Mouse (Mus musculus) bone marrow macrophage, adult 2 months (primary cell): Measurements from ENCODE around the gene Anapc13. TPM values are rescaled to one million over a fixed set of nuclear protein-coding genes. Genes with fewer than 3 reads are reported as not detected.

Source experiments
- H3K27ac ChIP-seq: 2 replicates; pipeline ENCODE4 v1.5.1; 2012; ENCODE audit warnings: low read depth, low read length; ENCODE audit not compliant: insufficient read depth
- H3K4me1 ChIP-seq: 2 replicates; pipeline ENCODE4 v1.6.1; 2012; ENCODE audit warnings: low read length; ENCODE audit not compliant: control insufficient read depth, insufficient read depth
- H3K4me3 ChIP-seq: 2 replicates; pipeline ENCODE4 v1.5.1; 2012; ENCODE audit warnings: mild to moderate bottlenecking, low read length, moderate library complexity; ENCODE audit not compliant: insufficient read depth
- CTCF ChIP-seq: IDR thresholded peaks from 2 replicates; pipeline ENCODE4 v1.5.1; 2012; ENCODE audit warnings: low read depth, mild to moderate bottlenecking, low read length, moderate library complexity
- POLR2A ChIP-seq: IDR thresholded peaks from 2 replicates; pipeline ENCODE4 v1.6.1; 2012; ENCODE audit warnings: mild to moderate bottlenecking, low read depth, low read length, borderline replicate concordance
- polyA plus RNA-seq: library from polyadenylated mRNA; stranded (reverse); fragments of >200 nt; gene quantifications from 2 replicates; pipeline ENCODE4 v1.2.4, GENCODE M21; 2012; ENCODE audit not compliant: missing spikeins, insufficient read depth, insufficient read length

The Anapc13 gene
- polyA plus RNA-seq, 1 experiment: 99.3 TPM

DNA sequence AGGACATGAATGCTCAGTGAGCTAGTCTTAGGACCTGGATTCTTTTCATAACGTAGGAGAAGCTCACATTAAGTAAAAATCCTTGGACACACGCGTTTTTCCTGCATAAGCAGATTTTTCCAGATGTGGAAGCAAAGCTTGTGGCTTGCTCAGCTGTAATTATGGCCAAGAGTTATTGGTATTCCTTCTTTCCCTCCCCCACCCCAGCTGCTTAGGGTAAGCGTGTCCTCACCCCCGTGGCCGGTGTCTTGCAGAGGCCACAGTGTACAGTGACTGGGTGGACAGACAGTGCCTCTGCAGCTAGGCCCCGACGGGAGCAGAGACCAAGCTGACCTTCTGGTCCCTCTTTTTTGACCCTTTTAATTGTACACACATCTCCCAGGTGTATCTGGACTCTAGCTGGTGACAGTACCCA is 17.0 kb downstream of the Anapc13 start:
- Histone ChIP-seq H3K27ac (no peak overlapping the region), H3K4me3 (no peak overlapping the region), H3K4me1 (no peaks in the 10 kb centered on the region)
- TF ChIP-seq POLR2A (no peak), CTCF (no peak)

DNA sequence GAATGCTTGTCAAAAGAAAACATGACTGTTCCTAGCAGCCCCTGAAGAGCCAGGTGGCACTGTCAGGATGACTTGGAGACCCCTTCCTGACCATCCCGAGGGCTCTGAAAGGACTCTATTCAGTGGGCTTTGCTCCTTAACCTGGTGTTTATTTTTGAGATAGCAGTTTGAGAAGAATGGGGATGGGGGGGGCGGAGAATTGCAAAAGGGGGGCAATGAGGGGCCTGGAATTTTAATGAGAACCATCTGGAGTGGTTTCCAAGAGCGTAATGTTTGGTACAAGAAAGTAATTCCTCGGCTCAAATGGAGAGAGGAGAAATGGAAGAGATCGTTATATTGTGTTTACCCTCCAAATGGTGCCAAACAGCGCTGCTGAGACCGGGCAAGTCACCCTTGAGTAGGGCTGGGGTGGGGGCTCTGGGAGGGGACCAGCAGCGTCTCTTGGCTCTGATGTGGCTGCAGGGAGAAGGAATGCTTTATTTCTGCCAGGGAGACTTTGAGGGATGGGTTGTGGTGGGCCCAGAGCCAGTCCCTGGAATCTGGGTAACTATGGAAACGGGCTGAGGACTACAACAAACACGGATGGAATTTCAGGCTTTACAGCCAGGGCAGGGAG is 17.5 kb downstream of the Anapc13 start:
- TF ChIP-seq CTCF (no peak), POLR2A (no peak)
- no peaks in the 10 kb centered on the region for H3K4me1 ChIP-seq
- H3K4me3 ChIP-seq: no peak overlapping the region
- H3K27ac ChIP-seq: no peak overlapping the region

DNA sequence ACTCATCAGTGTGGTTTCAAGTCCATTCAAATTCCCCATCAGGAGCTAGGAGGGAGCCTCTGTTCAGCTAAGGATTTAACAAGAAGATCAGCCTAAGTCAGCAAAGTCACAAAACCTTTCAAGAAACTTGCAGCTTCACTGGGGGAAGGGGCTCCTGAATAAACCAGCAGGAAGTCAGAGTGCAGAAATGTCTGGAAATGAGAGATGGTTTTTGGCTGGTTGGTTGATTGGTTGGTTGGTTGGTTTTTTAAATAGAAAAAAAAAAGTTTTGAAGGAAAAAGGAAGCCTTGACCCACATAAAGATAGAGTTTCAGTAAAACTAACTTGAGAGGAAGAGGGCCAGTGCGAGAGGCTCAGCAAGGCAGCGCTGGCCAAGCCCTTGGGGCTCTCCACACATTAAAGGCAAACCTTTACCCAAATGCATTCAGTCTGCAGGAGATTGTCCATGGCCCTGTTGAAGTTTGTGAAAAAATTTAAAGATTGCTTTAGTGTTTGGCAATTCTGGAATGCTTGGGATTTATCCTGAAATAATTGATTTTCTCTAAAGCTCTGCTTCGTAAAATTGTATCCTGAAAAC is 19.1 kb downstream of the Anapc13 start:
- TF ChIP-seq POLR2A: no peak
- TF ChIP-seq CTCF: no peak
- H3K4me1 ChIP-seq: no peaks in the 10 kb centered on the region
- H3K4me3 ChIP-seq: no peak overlapping the region
- H3K27ac ChIP-seq: no peak overlapping the region

DNA sequence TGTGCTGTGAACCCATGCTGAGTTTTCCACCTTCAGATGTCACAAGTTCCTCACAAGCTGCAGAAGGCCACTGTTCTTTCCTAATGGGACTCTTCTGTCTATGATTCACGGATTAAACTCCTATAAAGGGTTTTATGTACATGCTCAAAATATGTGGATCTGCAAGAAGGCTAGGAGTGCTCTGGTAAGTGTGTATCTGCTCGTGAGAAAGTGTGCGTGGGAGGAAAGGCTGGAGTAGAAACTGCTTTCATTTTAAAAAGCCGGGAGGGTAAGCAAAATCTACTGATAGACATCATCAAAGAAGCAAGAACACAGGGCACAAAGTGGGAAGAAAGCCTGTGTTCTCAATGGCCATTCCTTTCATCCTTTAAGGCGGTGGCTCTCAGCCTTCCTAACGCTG is 20.9 kb downstream of the Anapc13 start:
- no peak overlapping the region for H3K27ac ChIP-seq
- H3K4me3 ChIP-seq: no peak overlapping the region
- H3K4me1 ChIP-seq: no peaks in the 10 kb centered on the region
- TF ChIP-seq POLR2A (no peak), CTCF (no peak)

DNA sequence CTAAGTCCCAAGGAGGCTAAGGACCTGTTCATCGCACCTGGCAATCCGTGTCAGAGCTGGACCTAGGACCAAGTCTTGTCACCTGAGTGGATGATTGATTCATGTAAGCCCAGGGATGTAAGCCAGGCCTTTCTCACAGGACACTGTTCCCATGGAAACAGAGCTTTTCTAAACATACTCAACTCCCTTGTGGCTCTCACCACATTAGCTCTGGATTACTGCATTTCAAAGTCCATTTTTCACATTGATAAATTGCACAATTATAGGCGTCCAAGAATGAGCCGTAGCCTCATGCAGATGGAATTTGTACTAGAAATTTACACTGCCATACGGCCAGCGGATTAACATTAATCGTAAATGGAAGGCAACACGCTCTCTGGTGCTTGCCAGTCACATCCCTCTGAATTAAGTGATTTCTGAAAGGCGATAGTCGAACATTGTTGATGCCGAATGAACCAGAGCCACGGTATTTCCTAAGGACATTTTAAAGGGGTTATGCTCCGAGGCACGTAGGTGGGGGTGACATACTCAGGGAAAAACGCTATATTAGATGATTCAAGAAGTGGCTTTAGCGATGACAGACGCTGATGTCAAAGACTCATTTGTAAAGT is 23.9 kb downstream of the Anapc13 start:
- no peak overlapping the region for H3K4me3 ChIP-seq
- no peak for TF ChIP-seq POLR2A
- no peak for TF ChIP-seq CTCF
- H3K27ac ChIP-seq: no peak overlapping the region

DNA sequence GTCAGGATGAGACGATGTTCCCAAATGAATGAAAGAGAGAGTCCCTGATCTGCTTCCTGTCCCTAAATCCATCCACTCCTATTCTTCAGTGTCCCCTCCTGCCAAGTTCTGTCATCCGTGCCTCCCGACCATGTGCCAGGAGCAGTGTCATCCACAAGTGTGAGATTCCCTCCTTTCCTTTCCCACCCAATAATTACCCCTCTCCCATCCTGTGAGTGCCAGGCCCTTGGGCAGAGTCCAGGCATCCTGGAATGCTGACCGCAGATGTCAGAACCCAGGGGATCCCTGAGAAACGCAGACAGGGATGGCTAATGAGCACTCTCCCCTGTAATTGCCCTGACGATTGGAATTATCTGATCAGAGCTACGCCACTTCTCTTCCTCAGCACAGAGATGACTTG is 24.5 kb downstream of the Anapc13 start:
- Histone ChIP-seq H3K4me1 (no peaks in the 10 kb centered on the region), H3K27ac (no peak overlapping the region), H3K4me3 (no peak overlapping the region)
- TF ChIP-seq POLR2A: no peak
- TF ChIP-seq CTCF: no peak

More for the DNA sequence above, 23.9 kb downstream of the Anapc13 start:
- H3K4me1 ChIP-seq: no peaks in the 10 kb centered on the region

DNA sequence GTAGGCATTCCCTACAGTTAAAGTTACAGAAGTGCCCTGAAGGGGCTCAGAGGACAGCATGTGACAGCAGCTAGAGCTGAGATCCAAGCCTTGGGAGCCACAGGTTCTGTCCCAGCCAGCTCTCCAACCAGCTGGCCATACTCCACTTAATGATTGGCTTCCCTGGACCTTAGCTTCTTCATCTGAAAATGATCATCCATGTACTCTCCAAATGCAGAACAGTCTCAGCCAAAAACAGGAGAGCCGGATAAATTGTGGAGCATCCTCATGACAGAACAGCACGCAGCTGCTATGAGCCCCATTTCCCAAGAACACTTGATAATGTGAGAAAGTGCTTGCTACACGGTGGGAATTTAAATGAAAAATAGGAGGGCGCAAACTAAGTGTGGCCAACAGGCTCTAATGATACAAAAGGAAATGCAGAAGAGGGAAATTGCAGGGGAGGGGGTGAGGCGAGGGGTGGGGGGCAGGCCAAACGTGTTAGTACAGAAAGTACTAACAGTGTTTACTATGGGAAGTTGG is 25.2 kb downstream of the Anapc13 start:
- TF ChIP-seq POLR2A (no peak), CTCF (no peak)
- no peaks in the 10 kb centered on the region for H3K4me1 ChIP-seq
- no peak overlapping the region for H3K27ac ChIP-seq
- no peak overlapping the region for H3K4me3 ChIP-seq

DNA sequence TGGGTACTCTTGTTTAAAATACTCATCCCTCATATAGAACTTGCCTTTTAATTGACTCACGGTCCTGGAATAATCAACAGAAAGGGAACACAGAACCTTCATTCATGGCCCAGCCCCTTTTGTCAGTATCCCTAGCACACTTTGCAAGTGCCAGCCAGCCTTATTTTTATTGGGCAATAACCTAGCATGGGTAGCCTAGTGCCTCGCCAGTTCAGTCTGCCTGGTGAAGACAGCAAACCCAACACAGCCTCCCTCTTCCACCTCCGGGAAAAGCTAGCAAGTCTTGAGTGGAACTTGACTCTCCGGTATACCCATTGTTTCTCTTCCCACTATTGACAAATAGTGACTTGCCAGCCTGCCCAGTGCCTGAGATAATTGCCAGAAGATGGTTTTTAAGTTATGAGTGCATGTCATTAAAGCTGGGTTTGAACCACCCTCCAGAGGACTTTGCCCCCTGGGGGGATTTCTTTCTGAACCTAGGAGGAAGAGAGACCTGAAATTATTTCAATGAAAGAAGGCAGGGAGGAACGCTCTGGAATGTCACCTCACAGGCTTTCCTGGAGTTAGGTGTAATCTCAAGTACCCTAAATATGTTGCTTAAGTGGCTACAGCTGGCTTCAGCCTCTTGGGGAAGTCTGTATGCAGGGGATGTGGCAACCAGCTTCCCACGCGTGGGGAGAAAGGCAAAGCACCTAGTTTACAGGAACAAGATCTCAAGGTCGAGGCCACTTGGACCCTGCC is 30.4 kb downstream of the Anapc13 start:
- TF ChIP-seq CTCF (no peak), POLR2A (no peak)
- Histone ChIP-seq H3K4me3 (no peak overlapping the region), H3K27ac (no peak overlapping the region), H3K4me1 (no peaks in the 10 kb centered on the region)

DNA sequence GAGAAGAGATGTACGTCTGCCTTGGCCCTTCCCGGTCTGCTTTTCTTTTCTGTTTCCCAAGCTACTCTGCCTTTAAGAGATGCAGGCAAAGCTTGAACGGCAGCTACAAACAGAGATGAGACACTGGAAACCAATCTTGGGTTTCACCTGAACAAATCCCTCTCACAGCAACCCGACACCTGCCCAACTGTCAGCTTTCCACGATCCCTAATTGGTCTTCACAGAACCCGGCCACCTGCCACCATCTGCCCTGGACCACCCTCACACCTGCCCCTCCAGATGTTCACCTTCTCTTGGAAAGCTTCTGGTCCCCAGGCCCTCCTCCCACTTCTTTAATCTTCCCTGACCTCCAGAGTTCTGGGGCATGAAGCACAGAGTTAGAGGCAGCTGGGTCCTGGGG is 42.0 kb downstream of the Anapc13 start:
- Histone ChIP-seq H3K27ac (no peak overlapping the region), H3K4me1 (no peaks in the 10 kb centered on the region), H3K4me3 (no peak overlapping the region)
- TF ChIP-seq POLR2A (no peak), CTCF (no peak)
